Mouse (Mus musculus): Measurements from ENCODE around the gene Fndc3b.

Gene Fndc3b

DNA sequence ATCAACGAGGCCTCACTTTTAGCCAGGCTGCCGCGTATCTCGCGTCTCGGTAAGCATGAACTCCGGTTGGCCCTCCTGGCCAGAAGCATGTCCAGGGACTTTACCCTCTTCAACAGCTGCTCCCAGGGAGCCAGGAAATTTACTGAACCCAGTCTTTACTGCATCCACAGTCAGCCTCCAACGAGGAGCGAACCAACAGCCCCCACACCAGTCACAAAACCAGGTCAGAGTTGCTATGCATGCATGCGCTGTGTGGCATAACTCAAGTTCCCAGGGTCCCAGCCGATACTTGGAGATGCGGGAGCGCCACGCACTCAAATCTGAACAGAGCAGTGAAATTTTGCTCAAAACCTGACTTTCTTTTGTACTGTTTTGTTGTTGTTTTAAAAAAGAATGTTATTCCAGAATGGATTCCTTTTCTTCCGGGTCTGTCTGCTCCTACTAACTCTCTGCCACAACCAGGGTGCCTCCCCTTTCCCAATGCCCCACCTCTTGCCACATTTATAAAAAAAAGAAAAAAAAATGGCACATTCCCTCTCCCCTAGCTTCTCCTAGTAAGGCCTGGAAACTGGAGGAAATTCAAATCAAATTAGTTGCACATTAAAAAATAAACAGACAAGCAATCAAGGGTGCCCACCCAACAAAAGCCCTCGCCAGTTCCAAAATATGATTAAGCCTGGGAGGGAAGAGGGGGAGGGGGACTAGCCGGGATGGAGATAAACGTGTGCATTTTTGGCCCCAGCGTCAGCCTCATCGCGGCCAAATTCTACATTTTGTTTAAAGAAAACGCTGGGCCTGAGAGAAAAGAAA, 1.8 kb downstream of the Fndc3b start:
- peak; percentile 87 for DNase-seq (ENCODE audit: low spot score)

DNA sequence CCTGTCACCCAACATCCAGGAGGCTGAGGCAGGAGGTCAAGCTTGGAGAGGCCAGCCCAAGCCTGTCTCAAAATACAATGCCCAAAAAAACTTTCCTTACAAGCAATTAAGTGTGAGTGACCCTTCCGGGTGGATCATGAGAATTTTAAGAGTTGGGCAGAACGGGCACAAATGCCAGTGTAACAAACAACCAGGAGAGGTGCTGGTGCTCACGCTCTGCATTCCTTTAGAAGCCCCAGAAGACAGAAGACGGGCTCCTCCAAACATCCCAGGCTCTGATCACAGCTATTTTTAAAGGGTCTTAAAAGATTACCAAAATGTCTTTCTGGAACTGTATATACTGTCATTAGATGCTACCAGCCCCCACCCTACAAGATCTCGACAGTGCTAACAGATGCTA, 2.5 kb downstream of the Fndc3b start:
- DNase-seq (ENCODE audit: low spot score): peak; percentile 66

DNA sequence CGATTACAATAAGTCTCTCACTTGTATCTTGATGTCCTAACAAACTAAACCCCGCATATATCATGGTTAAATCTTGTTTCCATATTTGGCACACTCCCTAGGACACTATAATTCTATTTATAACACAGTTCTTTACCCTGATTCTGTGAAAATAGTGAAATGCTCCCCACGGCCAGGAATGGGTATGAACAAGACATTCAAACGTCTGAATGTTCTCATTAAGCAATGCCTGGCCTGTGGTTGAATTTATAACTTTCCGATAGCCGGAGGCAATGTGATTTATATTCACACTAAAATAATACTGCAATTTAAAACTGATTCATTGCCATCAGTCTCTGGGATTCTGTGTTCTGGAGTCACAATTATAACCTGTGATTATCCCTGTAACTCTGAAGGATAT, 5.3 kb downstream of the Fndc3b start:
- peak; percentile 58 for DNase-seq (ENCODE audit: low spot score)

DNA sequence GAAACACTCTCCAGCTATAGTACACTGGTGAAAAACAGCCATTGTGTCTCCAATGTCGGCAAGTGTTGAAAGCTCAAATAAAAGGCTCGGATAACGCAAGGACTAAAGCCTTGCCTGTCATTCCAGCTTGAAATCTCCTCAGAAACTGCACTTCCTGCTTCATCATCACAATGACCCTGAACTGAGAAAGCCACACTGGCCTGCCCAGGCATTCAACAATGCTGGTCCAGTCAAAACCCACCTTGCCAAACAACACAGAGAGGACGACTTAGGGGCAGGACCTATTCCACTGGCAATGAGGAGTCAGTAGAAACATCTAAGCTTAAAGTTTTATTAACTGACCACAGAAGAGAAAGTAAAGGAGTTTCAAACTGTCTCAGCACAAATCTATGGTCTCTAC, 6.1 kb downstream of the Fndc3b start:
- DNase-seq (ENCODE audit: low spot score): no peak

GRCm38 (mm10) chr3:27704641-27705040, 6.5 kb downstream of the Fndc3b start:
- DNase-seq (ENCODE audit: low spot score): no peak

- no peak for DNase-seq (ENCODE audit: low spot score)
These were observed 7.6 kb downstream of the Fndc3b start for GRCm38 (mm10) chr3:27703531-27703930.

- no peak for DNase-seq (ENCODE audit: low spot score)
These were observed 8.0 kb downstream of the Fndc3b start for GRCm38 (mm10) chr3:27703081-27703480.

- no peak for DNase-seq (ENCODE audit: low spot score)
These were observed 12.4 kb downstream of the Fndc3b start for GRCm38 (mm10) chr3:27698671-27699070.

DNA sequence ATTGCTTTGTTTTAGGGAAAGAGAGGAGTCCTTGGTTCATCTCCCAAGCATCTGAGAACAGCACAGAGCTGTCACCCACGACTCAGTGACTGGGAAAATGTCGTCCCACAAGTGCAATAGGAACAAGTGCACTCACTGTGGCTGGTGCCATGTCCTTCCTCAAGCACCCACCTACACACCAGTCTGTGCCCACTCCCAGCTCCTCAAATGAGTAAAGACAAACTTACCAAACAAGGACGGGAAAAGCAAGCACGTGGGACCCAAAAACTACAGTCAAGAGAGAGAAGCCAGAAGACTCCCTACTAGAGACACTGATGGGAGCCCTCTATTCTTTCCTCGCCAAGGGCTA, 14.7 kb downstream of the Fndc3b start:
- no peak for DNase-seq (ENCODE audit: low spot score)

GRCm38 (mm10) chr3:27695612-27696448, 15.3 kb downstream of the Fndc3b start:
- no peak for DNase-seq (ENCODE audit: low spot score)

DNA sequence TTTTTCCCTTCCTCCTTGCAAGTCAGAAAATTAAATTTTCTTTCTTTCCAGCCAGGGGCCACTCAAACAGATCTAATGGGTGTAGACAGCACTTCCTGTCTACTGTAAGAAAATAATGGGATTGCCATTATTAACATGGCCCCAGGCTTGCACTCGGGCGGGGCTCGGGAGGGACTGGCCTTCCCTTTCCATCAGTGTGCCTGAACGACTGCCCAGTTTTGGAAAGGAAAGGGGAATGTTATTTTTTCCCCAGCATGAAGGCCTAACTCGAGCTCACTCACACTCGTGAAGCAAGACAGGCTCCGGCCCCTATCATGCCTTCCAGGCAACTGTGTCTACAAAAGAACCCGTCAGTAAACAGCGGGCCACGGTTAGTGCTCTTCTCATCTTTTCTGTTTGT, 16.5 kb downstream of the Fndc3b start:
- no peak for DNase-seq (ENCODE audit: low spot score)

GRCm38 (mm10) chr3:27694111-27694510, 17.0 kb downstream of the Fndc3b start:
- no peak for DNase-seq (ENCODE audit: low spot score)

DNA sequence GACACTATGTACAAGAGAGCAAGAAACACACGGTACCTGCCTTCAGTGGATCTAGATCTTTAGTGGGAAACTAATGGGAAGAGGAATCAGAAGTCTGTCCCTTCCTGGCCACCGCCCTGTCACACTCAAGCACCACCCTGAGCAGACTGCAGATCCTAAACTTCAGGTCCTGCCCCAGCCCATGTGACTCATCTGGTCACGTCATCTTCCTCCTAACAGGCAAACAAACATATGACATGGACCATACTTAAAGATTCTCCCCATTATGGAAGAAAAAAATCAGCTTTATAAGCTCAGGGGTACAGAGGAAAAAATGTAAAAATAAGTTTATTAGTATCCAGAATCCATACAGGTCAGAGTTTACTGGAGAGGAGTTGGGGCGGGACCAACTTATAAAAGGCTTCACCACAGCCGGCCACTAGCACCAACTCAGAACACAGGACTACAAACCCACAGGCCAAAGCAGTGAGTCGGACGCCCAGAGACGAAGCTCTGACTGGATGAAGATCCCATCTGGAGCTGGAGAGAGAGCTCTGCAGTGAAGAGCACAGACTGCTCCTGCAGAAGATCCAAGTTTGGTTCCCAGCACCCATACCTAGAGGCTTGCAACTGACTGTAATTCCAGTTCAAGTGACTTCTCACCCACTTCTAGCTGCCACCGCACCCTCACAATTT, 19.5 kb downstream of the Fndc3b start:
- no peak for DNase-seq (ENCODE audit: low spot score)

DNA sequence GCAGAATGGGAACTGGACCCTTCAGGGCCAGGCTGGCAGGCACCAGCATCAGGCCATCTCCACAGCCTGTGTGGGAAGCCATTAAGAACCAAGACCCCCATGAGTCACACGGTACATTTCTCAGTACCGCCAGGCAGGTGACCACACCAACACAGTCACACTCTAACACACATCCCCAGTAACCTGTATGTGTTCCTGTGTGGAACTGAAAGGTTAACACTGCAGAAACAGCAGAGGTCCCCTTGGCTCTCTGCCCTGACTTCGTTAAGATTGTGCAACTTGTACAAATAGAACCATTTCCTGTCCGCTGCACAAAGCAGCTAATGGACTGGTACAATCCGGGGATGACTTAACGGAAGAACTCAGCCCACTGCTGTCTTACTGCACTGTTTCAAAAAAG, 21.1 kb downstream of the Fndc3b start:
- peak; percentile 90 for DNase-seq (ENCODE audit: low spot score)

- DNase-seq (ENCODE audit: low spot score): peak; percentile 74
These were observed 21.8 kb downstream of the Fndc3b start for GRCm38 (mm10) chr3:27689149-27689865.

DNA sequence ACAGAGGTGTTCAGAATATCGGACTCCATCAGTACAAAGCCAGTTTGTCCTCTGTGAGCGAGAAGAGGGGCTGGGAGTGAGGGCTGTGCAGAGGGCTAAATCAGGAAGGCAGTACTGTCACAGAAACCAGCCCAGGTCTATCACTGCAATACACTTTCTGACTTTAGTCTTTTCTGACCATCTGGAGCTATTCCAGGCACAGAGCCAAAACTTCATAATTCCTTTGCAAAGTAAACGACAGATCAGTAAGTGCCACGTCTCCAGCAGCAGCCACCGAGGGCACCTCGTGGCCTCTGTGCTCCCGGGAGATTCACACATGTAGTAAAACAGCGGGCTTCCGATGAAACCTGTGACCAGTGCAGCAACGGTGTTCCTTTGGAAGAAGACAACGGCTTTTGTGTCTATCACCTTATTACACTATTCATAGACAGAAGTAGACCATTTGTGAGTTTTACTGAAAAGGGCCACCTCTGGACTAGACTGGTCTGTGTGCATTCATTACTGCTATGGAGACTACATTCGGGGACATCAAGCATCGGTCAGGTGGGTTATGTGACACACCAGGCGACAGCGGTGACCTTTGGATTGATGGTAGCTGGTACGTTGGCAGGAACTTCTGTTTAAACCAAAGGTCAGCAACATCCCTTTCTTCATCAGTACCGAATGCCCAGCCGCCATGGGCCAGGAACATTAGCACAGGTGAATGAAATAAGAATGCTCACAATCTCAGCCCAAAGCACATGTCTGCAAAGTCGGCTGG, 24.2 kb downstream of the Fndc3b start:
- peak; percentile 47 for DNase-seq (ENCODE audit: low spot score)

- DNase-seq (ENCODE audit: low spot score): no peak
These were observed 25.4 kb downstream of the Fndc3b start for GRCm38 (mm10) chr3:27685650-27686208.

DNA sequence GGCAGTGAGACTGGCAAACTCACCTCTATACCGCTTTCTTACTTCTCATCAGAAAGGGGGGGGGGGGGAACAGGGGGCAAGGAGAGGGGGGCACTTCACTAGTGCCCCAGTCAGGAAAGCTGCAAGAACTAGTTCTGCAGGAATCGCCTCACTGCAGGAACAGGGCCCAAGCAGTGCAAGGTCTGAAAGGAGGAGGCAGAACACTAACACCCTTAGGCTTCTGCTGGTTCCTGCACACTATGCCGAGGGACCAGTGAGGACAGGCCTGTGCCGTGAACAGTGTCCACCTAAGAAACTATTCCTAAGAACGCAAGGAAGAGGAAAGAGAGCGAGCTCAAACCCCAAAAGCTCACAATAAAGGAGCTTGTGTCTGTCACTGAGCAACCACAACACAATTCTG, 26.0 kb downstream of the Fndc3b start:
- no peak for DNase-seq (ENCODE audit: low spot score)

DNA sequence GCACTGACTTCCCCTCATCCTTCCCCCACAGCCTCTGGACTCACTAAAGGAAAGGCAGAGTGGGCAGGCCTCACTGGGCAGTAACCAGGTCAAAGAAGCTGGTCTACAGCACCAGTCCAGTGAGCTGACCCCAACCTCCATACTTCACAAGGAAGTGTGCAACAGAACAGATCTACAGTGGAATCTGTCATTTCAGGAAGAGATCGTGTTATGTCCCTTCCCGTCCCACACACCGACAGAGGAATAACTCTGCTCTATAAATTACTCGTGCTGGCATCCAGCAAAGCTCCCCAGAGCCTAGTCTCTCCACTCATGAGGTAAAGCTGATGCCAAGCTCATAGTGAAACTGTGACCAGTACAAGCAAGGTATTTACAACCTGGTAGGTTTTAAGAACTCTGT, 27.7 kb downstream of the Fndc3b start:
- no peak for DNase-seq (ENCODE audit: low spot score)

DNA sequence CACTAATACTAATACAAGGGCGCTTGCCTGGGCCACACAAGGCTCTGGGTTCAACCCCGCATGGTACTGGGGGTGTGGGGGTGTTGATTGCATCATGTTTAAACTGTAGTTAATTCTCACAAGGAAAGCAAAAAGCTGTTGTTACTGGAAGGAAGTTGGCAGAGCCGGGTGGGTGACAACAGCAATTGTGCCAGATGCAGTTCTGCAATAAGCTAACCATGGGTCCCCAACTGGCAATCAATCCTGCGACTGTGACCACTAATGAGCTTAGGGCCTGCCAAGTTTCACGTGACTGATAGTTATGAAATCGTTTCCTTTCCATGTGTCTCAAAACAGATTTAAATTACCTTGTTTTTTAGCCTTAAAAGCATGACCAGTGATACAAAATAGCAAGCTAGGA, 33.5 kb downstream of the Fndc3b start:
- DNase-seq (ENCODE audit: low spot score): peak; percentile 84

DNA sequence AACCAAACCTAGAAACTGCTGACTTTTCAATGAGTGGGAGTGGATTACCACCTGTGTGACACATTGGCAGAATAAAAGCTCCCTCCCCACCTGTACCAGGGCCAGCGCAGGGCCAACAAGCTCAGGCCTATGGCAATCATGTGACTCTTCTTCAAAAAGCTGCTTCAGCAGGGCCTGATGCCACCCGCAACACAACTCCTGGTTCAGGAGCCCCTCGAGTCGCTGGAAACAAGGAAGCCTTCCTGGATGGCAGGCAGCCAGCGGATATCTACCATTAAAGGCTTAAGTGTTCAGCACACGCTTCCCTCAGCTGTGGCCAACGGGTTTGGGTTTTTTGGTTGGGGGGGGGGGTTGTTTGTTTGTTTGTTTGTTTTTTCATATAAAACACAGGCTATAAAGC, 37.4 kb downstream of the Fndc3b start:
- DNase-seq (ENCODE audit: low spot score): no peak

Measured in adipocyte (in vitro differentiated cells).